Mouse (Mus musculus) cerebellum, adult 11-12 months (tissue): ENCODE data around the gene Acot13.

Experiments used
- DNase-seq: peaks from one replicate; pipeline ENCODE4 v3.0.0; 2022

Gene Acot13

GRCm38 (mm10) chr13:24826116-24826515 lies 5.2 kb downstream of the Acot13 start:
- DNase-seq, result no peak

GRCm38 (mm10) chr13:24825587-24825986 lies 5.8 kb downstream of the Acot13 start:
- peak; percentile 38 for DNase-seq

- no peak for DNase-seq
Measured at GRCm38 (mm10) chr13:24824647-24825046, 6.7 kb downstream of the Acot13 start.

GRCm38 (mm10) chr13:24822663-24823343 lies 8.5 kb downstream of the Acot13 start:
- no peak for DNase-seq

- no peak for DNase-seq
Measured at GRCm38 (mm10) chr13:24819931-24820330, 11.4 kb downstream of the Acot13 start.

GRCm38 (mm10) chr13:24816125-24817092 lies 14.9 kb downstream of the Acot13 start:
- no peak for DNase-seq

- DNase-seq, result no peak
Measured at GRCm38 (mm10) chr13:24814616-24815015, 16.7 kb downstream of the Acot13 start.

- no peak for DNase-seq
Measured at GRCm38 (mm10) chr13:24812521-24812920, 18.8 kb downstream of the Acot13 start.

- DNase-seq, result no peak
Measured at GRCm38 (mm10) chr13:24806079-24806478, 25.3 kb downstream of the Acot13 start.

- no peak for DNase-seq
Measured at GRCm38 (mm10) chr13:24803196-24803595, 28.1 kb downstream of the Acot13 start.

- peak; percentile 58 for DNase-seq
Measured at GRCm38 (mm10) chr13:24802131-24802691, 29.1 kb downstream of the Acot13 start.

GRCm38 (mm10) chr13:24801308-24801921 lies 29.9 kb downstream of the Acot13 start, which contains the start of gene BC005537:
TSS of gene BC005537 (plus strand) at chr13:24801657.
- peak; percentile 69 for DNase-seq

- DNase-seq, result peak; percentile 98
Measured at GRCm38 (mm10) chr13:24800674-24801307, 30.5 kb downstream of the Acot13 start.

- DNase-seq, result peak; percentile 64
Measured at GRCm38 (mm10) chr13:24799925-24800673, 31.2 kb downstream of the Acot13 start.

- peak; percentile 32 for DNase-seq
Measured at GRCm38 (mm10) chr13:24799378-24799777, 32.0 kb downstream of the Acot13 start.

- DNase-seq, result no peak
Measured at GRCm38 (mm10) chr13:24798686-24799085, 32.7 kb downstream of the Acot13 start.

GRCm38 (mm10) chr13:24792411-24793045 lies 38.8 kb downstream of the Acot13 start:
- no peak for DNase-seq

GRCm38 (mm10) chr13:24791349-24791748 lies 40.0 kb downstream of the Acot13 start:
- DNase-seq, result no peak

GRCm38 (mm10) chr13:24787477-24787876 lies 43.9 kb downstream of the Acot13 start:
- DNase-seq, result no peak

- DNase-seq, result peak; percentile 80
Measured at GRCm38 (mm10) chr13:24786014-24786490, 45.3 kb downstream of the Acot13 start.

- no peak for DNase-seq
Measured at GRCm38 (mm10) chr13:24781916-24782315, 49.4 kb downstream of the Acot13 start.
